Mouse (Mus musculus) layer of hippocampus, adult 2 months (tissue): ENCODE results near the gene Cnn1. TPM values are rescaled to one million over a fixed set of nuclear protein-coding genes. Genes with fewer than 3 reads are reported as not detected.

Experiments
- DNase-seq, 2 experiments: peaks; one replicate each; pipeline ENCODE4 v3.0.0; 2022; ENCODE audit warnings: low spot score in 2 of 2
- H3K27ac ChIP-seq: fragments of 200-600 bp; 2 replicates; pipeline ENCODE4 v1.8.1; 2022
- H3K4me3 ChIP-seq: fragments of 200-600 bp; 2 replicates; pipeline ENCODE4 v1.8.1; 2022; ENCODE audit warnings: mild to moderate bottlenecking
- CTCF ChIP-seq: fragments of 200-600 bp; conservative IDR thresholded peaks from 2 replicates; pipeline ENCODE4 v1.8.1; 2022; ENCODE audit warnings: antibody characterized with exemption, mild to moderate bottlenecking, moderate library complexity
- long read RNA-seq, 2 experiments: library from polyadenylated mRNA; stranded (forward); transcript quantifications; one replicate each; pipeline ENCODE4 v2.0.0; 2021; ENCODE audit warnings: borderline mapping rate in 2 of 2
- total RNA-seq, 2 experiments: library from RNA; stranded (reverse); gene quantifications; 2 replicates each; pipeline ENCODE4 v1.2.3; 2021

Gene Cnn1
- 1 to 10 TPM in 1 of 2 experiments, under 1 TPM in 1; 0.44 to 1.4 TPM for total RNA-seq
- long read RNA-seq, experiment 1, partial matches to known transcripts = 0 of 1 reads
- long read RNA-seq, experiment 1, other reads (novel, unspliced or antisense) = 0 of 1 reads
- long read RNA-seq, experiment 2, partial matches to known transcripts = 0 of 1 reads
- long read RNA-seq, experiment 2, other reads (novel, unspliced or antisense) = 0 of 1 reads

- no peak for TF ChIP-seq CTCF
- Histone ChIP-seq H3K4me3 (no peak within 1 kb of the TSS), H3K27ac (no peak within 1 kb of the TSS)
- no peak for DNase-seq
Measured at GRCm38 (mm10) chr9:22098993-22099696, at the start of gene Cnn1. Gene Cnn1 (plus strand): TSS chr9:22099216.

GRCm38 (mm10) chr9:22049315-22049714 lies 49.7 kb upstream of the Cnn1 start:
- H3K4me3 ChIP-seq = peak overlapping the region; percentile 93
- no peak for DNase-seq
- peak overlapping the region; percentile 94; the same call in 1 of the 2 replicates for H3K27ac ChIP-seq
- no peak for TF ChIP-seq CTCF

- no peak for DNase-seq
- Histone ChIP-seq H3K27ac (peak overlapping the region; percentile 94), H3K4me3 (peak overlapping the region; percentile 93)
- no peak for TF ChIP-seq CTCF
Measured at GRCm38 (mm10) chr9:22049721-22050270, 49.2 kb upstream of the Cnn1 start.

- no peak; the same call in 1 of the 2 replicates for TF ChIP-seq CTCF
- peak; percentile 54 to 72 for DNase-seq
- Histone ChIP-seq H3K4me3 (peak overlapping the region; percentile 93), H3K27ac (peak overlapping the region; percentile 94)
Measured at GRCm38 (mm10) chr9:22050351-22050889, 48.6 kb upstream of the Cnn1 start.

- TF ChIP-seq CTCF = no peak
- peak overlapping the region; percentile 93 for H3K4me3 ChIP-seq
- peak overlapping the region; percentile 94 for H3K27ac ChIP-seq
- DNase-seq = no peak
Measured at GRCm38 (mm10) chr9:22051161-22051957, 47.7 kb upstream of the Cnn1 start.

GRCm38 (mm10) chr9:22051958-22052254 lies 47.1 kb upstream of the Cnn1 start, which contains the start of gene Elavl3:
Gene Elavl3 (minus strand): TSS chr9:22052023.
- Histone ChIP-seq H3K27ac (peak within 1 kb of the TSS; percentile 94), H3K4me3 (peak within 1 kb of the TSS; percentile 93)
- peak; percentile 84 to 86 for DNase-seq
- peak; percentile 67 for TF ChIP-seq CTCF

GRCm38 (mm10) chr9:22053657-22054056 lies 45.4 kb upstream of the Cnn1 start:
- Histone ChIP-seq H3K27ac (no peak overlapping the region), H3K4me3 (no peak overlapping the region)
- no peak for DNase-seq
- no peak for TF ChIP-seq CTCF

- peak overlapping the region; percentile 50 for H3K4me3 ChIP-seq
Measured at GRCm38 (mm10) chr9:22054411-22055076, 44.5 kb upstream of the Cnn1 start.

GRCm38 (mm10) chr9:22055713-22056112 lies 43.3 kb upstream of the Cnn1 start:
- 0 out of 2 replicates have a peak overlapping the region, but pooled peaks have one; percentile 0 for H3K27ac ChIP-seq
- DNase-seq = no peak
- H3K4me3 ChIP-seq = no peak overlapping the region
- TF ChIP-seq CTCF = no peak

More at GRCm38 (mm10) chr9:22054411-22055076, 44.5 kb upstream of the Cnn1 start:
- TF ChIP-seq CTCF = peak; percentile 84
- H3K27ac ChIP-seq = peak overlapping the region; percentile 85
- peak; percentile 82 to 85 for DNase-seq

- no peak for DNase-seq
- Histone ChIP-seq H3K4me3 (no peak overlapping the region), H3K27ac (no peak overlapping the region)
- no peak for TF ChIP-seq CTCF
Measured at GRCm38 (mm10) chr9:22056303-22056910, 42.6 kb upstream of the Cnn1 start.

- H3K4me3 ChIP-seq = no peak overlapping the region
- DNase-seq = no peak
- no peak overlapping the region for H3K27ac ChIP-seq
- no peak for TF ChIP-seq CTCF
Measured at GRCm38 (mm10) chr9:22057031-22057517, 41.9 kb upstream of the Cnn1 start.

- no peak for DNase-seq
- peak overlapping the region; percentile 15; the same call in 1 of the 2 replicates for H3K27ac ChIP-seq
- no peak for TF ChIP-seq CTCF
Measured at GRCm38 (mm10) chr9:22058011-22058424, 41.0 kb upstream of the Cnn1 start.

More at GRCm38 (mm10) chr9:22058011-22058424, 41.0 kb upstream of the Cnn1 start:
- no peak overlapping the region for H3K4me3 ChIP-seq
